Mouse (Mus musculus) lung, adult 2 months (tissue): ENCODE results near the gene Babam2. TPM values are rescaled to one million over a fixed set of nuclear protein-coding genes. Genes with fewer than 3 reads are reported as not detected.

Source experiments
- DNase-seq: peaks from one replicate; pipeline ENCODE4 v3.0.0; 2022
- H3K4me1 ChIP-seq: fragments of 200-500 bp; 2 replicates; pipeline ENCODE4 v1.6.1; 2011; ENCODE audit warnings: low read length; ENCODE audit not compliant: control insufficient read depth, insufficient read depth
- H3K4me3 ChIP-seq: fragments of 200-500 bp; replicated peaks from 2 replicates; pipeline ENCODE3; 2011; ENCODE audit warnings: low read depth, mild to moderate bottlenecking, control low read depth, low read length; ENCODE audit errors: extremely low read depth
- CTCF ChIP-seq: fragments of 200-500 bp; IDR thresholded peaks from 2 replicates; pipeline ENCODE4 v1.5.1; 2011; ENCODE audit warnings: mild to moderate bottlenecking, low read length, control low read depth; ENCODE audit not compliant: insufficient read depth
- POLR2A ChIP-seq: fragments of 200-500 bp; IDR thresholded peaks from 2 replicates; pipeline ENCODE4 v1.6.1; 2011; ENCODE audit warnings: low read depth, mild to moderate bottlenecking, control low read depth, low read length, borderline replicate concordance; ENCODE audit errors: extremely low read depth
- WGBS: fragments of 180-500 bp; shearing (Covaris S2); methylation state at CpG from one replicate; pipeline ENCODE4 v1.1.7; 2018; 5-methylcytosine and 5-hydroxymethylcytosine counted together
- polyA plus RNA-seq: library from polyadenylated mRNA; depleted of rRNA; stranded (reverse); fragments of >200 nt; gene quantifications from 2 replicates; pipeline ENCODE4 v1.2.3, GENCODE M21; 2012

The Babam2 gene
- polyA plus RNA-seq, 1 experiment, result 23.6 TPM

- H3K4me1 ChIP-seq, result no peaks in the 10 kb centered on the region
- no peak overlapping the region for H3K4me3 ChIP-seq
- no peak for DNase-seq
- 100% methylated on average over 1 of the region's 1 CpGs for WGBS
- TF ChIP-seq CTCF, result no peak
- TF ChIP-seq POLR2A, result no peak
These were observed 355.0 kb downstream of the Babam2 start for GRCm38 (mm10) chr5:32052467-32052866.

GRCm38 (mm10) chr5:32053476-32053875 is 356.0 kb downstream of the Babam2 start:
- no peak for TF ChIP-seq CTCF
- no peak for TF ChIP-seq POLR2A
- WGBS, result 56% methylated on average over 8 of the region's 8 CpGs
- DNase-seq, result no peak
- Histone ChIP-seq H3K4me3 (no peak overlapping the region), H3K4me1 (no peaks in the 10 kb centered on the region; the same call in 1 of the 2 replicates)

GRCm38 (mm10) chr5:32055676-32056075 is 358.2 kb downstream of the Babam2 start:
- WGBS, result 90% methylated on average over 3 of the region's 3 CpGs
- TF ChIP-seq CTCF (no peak), POLR2A (no peak)
- no peak overlapping the region for H3K4me3 ChIP-seq

GRCm38 (mm10) chr5:32056126-32056525 is 358.6 kb downstream of the Babam2 start:
- DNase-seq, result no peak
- 62% methylated on average over 1 of the region's 1 CpGs for WGBS
- Histone ChIP-seq H3K4me3 (no peak overlapping the region), H3K4me1 (no peaks in the 10 kb centered on the region; the same call in 1 of the 2 replicates)
- TF ChIP-seq CTCF (no peak), POLR2A (no peak)

More at GRCm38 (mm10) chr5:32055676-32056075, 358.2 kb downstream of the Babam2 start:
- no peak for DNase-seq
- H3K4me1 ChIP-seq, result no peaks in the 10 kb centered on the region; the same call in 1 of the 2 replicates

- WGBS, result 50% methylated on average over 8 of the region's 8 CpGs
- H3K4me3 ChIP-seq, result no peak overlapping the region
- TF ChIP-seq POLR2A (no peak), CTCF (no peak)
- H3K4me1 ChIP-seq, result no peaks in the 10 kb centered on the region; the same call in 1 of the 2 replicates
- DNase-seq, result no peak
These were observed 361.2 kb downstream of the Babam2 start for GRCm38 (mm10) chr5:32058481-32059253.

GRCm38 (mm10) chr5:32059254-32059796 is 361.8 kb downstream of the Babam2 start:
- DNase-seq, result no peak
- no peaks in the 10 kb centered on the region; the same call in 1 of the 2 replicates for H3K4me1 ChIP-seq
- 66% methylated on average over 8 of the region's 8 CpGs for WGBS
- TF ChIP-seq POLR2A, result no peak
- no peak for TF ChIP-seq CTCF
- no peak overlapping the region for H3K4me3 ChIP-seq

GRCm38 (mm10) chr5:32060485-32060884 is 363.0 kb downstream of the Babam2 start:
- H3K4me3 ChIP-seq, result no peak overlapping the region
- TF ChIP-seq POLR2A (no peak), CTCF (no peak)
- no peak for DNase-seq
- WGBS, result 72% methylated on average over 2 of the region's 2 CpGs
- H3K4me1 ChIP-seq, result no peaks in the 10 kb centered on the region; the same call in 1 of the 2 replicates

- TF ChIP-seq POLR2A (no peak), CTCF (no peak)
- H3K4me1 ChIP-seq, result no peaks in the 10 kb centered on the region; the same call in 1 of the 2 replicates
- WGBS, result 86% methylated on average over 1 of the region's 1 CpGs
These were observed 364.4 kb downstream of the Babam2 start for GRCm38 (mm10) chr5:32061854-32062253.

GRCm38 (mm10) chr5:32064341-32065105 is 367.0 kb downstream of the Babam2 start:
- H3K4me3 ChIP-seq, result no peak overlapping the region
- no peaks in the 10 kb centered on the region; the same call in 1 of the 2 replicates for H3K4me1 ChIP-seq
- 69% methylated on average over 2 of the region's 2 CpGs for WGBS
- no peak for DNase-seq
- no peak for TF ChIP-seq CTCF
- TF ChIP-seq POLR2A, result no peak

More at GRCm38 (mm10) chr5:32061854-32062253, 364.4 kb downstream of the Babam2 start:
- no peak overlapping the region for H3K4me3 ChIP-seq
- no peak for DNase-seq
